Mouse (Mus musculus) left cerebral cortex, postnatal 36 days (tissue): Measurements from ENCODE around the gene Mbnl2. TPM values are rescaled to one million over a fixed set of nuclear protein-coding genes. Genes with fewer than 3 reads are reported as not detected.

Experiments used
- DNase-seq, 2 experiments: peaks; one replicate each; pipeline ENCODE4 v3.0.0; 2021 to 2022; ENCODE audit warnings: low spot score in 2 of 2, mixed read lengths in 1 of 2
- intact Hi-C: fragments of 180-260 bp; cut with DNase I; formaldehyde crosslinking; loops from one replicate; pipeline ENCODE4 v1.15.1; 2025
- total RNA-seq, 2 experiments: library from RNA; stranded (reverse); gene quantifications; 2 replicates each; pipeline ENCODE4 v1.2.3; 2021

Mbnl2 gene
- total RNA-seq, 2 experiments from 2014 or later: 223 to 270 TPM

DNA sequence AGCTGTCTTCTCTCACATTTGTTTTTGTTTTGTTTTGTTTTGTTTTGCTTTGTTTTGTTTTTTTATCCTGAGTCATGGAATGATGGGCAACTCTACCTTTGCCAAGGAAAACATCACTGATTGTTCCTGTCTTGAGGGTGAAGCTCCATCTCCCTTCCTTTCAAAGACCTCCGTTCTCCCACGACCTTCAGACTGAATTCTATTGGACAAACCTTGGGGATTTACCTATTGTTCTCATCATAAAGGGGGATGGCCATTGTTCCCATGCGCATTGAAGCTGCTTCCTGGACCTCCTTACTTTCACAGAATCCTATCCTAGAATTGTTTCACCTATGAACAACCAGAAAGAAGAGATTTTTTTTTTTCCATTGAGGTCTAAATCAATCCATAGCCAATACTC lies 118.7 kb downstream of the Mbnl2 start:
- intact Hi-C loops: loop anchor here (5.0 kb wide), 1 partner anchor 117 kb away; the partner anchor contains the start of gene Mbnl2

DNA sequence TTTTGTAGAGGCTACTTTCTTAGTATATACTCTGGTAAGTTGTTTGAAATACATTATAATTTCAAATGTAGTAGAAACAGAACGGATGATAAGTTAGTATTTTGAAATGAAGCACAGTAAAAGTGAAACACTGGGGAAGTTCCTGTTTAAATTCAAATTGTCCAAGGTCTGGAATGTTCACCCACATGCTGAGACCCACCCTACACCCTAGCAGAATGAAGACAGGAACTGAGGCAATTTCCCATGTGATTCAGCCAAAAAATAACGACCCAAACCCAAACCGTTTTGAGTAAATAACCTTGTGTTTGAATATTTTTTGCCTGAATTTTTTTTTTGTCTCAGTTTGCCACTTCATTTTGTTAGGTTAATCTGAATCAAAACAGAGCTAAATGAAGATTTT lies 119.4 kb downstream of the Mbnl2 start:
- no peak for DNase-seq
- intact Hi-C loops: loop anchor here (5.0 kb wide), 1 partner anchor 118 kb away; the partner anchor contains the start of gene Mbnl2

More for the DNA sequence above, 118.7 kb downstream of the Mbnl2 start:
- DNase-seq: no peak

DNA sequence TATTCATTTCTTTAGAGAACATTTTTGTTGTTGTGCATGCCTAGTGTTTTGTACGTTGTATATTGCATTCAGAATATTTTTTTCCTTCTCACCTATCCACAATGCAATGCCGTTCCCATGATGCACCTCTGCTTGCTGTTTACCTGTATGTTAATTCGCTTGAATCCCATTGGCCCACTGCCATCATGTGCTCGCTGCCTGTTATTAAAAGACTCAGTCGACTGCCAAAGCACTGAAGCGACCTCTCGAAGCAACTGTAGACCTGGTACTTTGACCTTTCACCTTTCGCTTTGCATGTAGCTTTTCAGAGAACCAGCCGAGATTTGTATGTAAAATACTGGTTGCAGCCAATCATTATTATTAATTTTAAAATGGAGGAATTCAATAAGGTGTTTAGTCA lies 120.0 kb downstream of the Mbnl2 start:
- no peak for DNase-seq
- intact Hi-C loops: no loop called here

GRCm38 (mm10) chr14:120397871-120398647 lies 122.6 kb downstream of the Mbnl2 start:
- intact Hi-C loops: loop anchor here (1.0 to 2.0 kb wide), 2 partner anchors 259 to 322 kb away; no protein-coding TSS in a partner anchor
- DNase-seq: peak; percentile 69 to 72

- intact Hi-C loops: loop anchor here (2.0 kb wide), 1 partner anchor 261 kb away; no protein-coding TSS in a partner anchor
- no peak for DNase-seq
Observed at GRCm38 (mm10) chr14:120399614-120400013, 124.1 kb downstream of the Mbnl2 start.

GRCm38 (mm10) chr14:120401158-120401557 lies 125.7 kb downstream of the Mbnl2 start:
- DNase-seq: no peak
- intact Hi-C loops: no loop called here

- DNase-seq: no peak
- intact Hi-C loops: no loop called here
Observed at GRCm38 (mm10) chr14:120402715-120403114, 127.2 kb downstream of the Mbnl2 start.

GRCm38 (mm10) chr14:120404364-120404763 lies 128.9 kb downstream of the Mbnl2 start:
- intact Hi-C loops: no loop called here
- DNase-seq: no peak

GRCm38 (mm10) chr14:120404811-120405582 lies 129.5 kb downstream of the Mbnl2 start:
- intact Hi-C loops: no loop called here
- no peak for DNase-seq

GRCm38 (mm10) chr14:120405597-120405996 lies 130.1 kb downstream of the Mbnl2 start:
- intact Hi-C loops: no loop called here
- no peak for DNase-seq

DNA sequence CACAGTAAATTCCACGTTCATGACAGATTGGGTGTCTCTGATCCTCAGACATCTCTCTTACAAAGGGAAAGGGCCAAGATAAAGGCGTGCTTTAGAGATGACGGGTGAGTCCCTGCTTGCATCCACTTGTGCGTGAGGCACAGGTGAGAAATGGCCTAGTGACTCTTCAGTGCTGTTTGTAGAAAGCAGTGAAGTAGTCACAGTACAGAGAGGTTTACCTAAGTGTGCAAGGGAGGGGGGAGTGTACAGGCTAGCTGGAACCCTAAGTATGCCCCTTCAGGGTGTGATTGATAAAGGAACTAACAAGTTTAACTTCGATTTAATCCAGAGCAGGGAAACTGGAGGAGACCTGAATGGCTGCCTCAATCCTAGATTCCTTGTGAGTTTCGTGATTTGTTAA lies 130.8 kb downstream of the Mbnl2 start:
- intact Hi-C loops: no loop called here
- DNase-seq: no peak

- intact Hi-C loops: no loop called here
- DNase-seq: no peak
Observed at GRCm38 (mm10) chr14:120406820-120407219, 131.4 kb downstream of the Mbnl2 start.

DNA sequence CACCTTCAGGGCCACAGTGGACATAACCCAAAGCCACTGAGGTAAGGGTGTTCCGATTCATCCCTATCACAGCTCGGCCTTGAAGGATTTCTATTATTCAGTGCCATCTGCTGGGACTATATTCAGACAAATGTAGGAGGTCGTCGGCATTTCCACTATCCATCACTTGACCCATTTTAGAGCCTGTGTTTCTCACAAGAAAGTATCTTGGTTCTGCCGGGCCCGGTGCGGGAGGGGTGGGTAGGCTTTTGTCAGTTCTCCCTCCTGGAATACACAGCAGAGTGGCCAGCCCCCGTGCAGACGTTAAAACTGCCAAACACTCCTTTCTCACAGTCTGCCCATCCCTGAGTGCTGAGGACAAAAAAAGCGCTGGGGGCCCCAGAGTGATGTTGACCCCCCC lies 134.4 kb downstream of the Mbnl2 start:
- peak in 1 of 2 experiments; percentile 59 for DNase-seq
- intact Hi-C loops: no loop called here

DNA sequence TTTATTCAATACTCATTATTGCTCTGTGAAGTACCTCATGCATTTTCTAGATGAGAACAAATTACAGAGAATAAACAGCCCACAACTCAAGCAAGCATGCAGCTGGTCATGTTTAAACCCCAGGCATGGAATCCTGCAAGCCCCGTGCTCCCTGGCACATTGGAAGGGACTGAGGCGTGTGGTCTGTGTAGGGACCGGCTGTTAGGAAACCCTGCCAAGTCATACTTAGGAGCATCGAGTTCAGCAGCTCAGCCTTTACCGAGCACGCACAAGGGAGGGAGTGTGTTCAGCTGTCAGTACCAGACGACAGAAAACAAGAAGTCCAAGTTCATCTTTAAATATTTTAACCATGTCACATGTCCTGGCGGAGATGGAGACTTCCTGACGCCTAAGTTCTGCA lies 141.4 kb downstream of the Mbnl2 start:
- intact Hi-C loops: no loop called here
- DNase-seq: no peak

- DNase-seq: no peak
- intact Hi-C loops: no loop called here
Observed at GRCm38 (mm10) chr14:120418964-120419363, 143.5 kb downstream of the Mbnl2 start.

DNA sequence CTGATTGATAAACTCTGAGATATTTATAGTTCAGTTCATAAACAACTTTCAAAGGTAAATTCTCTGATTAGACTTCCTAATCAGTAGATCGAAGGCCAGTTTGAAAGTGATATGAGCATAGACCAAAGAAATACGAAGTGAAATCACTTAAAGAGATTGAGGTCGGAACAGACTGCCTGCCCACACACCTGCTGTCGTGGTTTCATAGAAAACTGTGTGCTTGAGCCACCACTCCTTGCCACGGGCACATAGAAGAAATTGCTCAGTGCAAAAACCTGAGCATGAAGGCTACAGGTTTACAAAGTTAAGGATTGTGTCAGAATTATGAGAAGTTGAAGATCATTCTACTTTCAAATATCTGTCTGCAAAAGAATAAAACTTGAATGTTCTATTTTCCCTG lies 153.0 kb downstream of the Mbnl2 start:
- peak in 1 of 2 experiments; percentile 44 for DNase-seq
- intact Hi-C loops: no loop called here

GRCm38 (mm10) chr14:120432773-120433172 lies 157.3 kb downstream of the Mbnl2 start:
- intact Hi-C loops: no loop called here
- DNase-seq: no peak

- intact Hi-C loops: loop anchor here (2.0 kb wide), 1 partner anchor 43 kb away; no protein-coding TSS in a partner anchor
- DNase-seq: no peak
Observed at GRCm38 (mm10) chr14:120433931-120434398, 158.5 kb downstream of the Mbnl2 start.

GRCm38 (mm10) chr14:120434831-120435230 lies 159.4 kb downstream of the Mbnl2 start:
- no peak for DNase-seq
- intact Hi-C loops: loop anchor here (2.0 kb wide), 1 partner anchor 42 kb away; no protein-coding TSS in a partner anchor

- intact Hi-C loops: loop anchor here (10.0 kb wide), 1 partner anchor 214 kb away; no protein-coding TSS in a partner anchor
- no peak for DNase-seq
Observed at GRCm38 (mm10) chr14:120440716-120441115, 165.2 kb downstream of the Mbnl2 start.
